Mouse (Mus musculus): ENCODE data around the gene Eepd1. TPM values are rescaled to one million over a fixed set of nuclear protein-coding genes. Genes with fewer than 3 reads are reported as not detected.

Eepd1 gene
- total and polyA plus RNA-seq, 3 experiments, result 0.85 to 1.6 TPM; not detected in 1

DNA sequence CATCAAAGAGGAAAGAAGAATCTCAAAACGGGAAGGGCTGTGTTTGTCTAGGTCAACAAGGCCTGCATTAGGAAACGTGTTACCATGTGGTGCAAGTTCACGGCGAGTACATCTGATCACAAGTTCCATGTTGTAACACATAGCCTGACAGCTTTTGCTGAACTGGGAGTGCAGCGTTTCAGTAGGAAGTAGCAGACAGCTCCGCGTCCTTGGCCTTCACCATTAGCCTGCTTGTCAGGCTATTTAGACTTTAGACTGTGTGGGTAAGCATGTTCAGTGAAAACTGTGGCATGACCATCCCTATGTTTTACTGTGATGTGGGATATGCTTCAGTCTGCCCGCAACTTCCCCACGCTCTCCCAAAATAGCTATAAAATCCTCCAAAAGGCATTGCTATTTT is 89.1 kb downstream of the Eepd1 start:
- Histone ChIP-seq H3K9me3 (replicated peaks; ENCODE audit: insufficient read depth, low read length) (no peaks in the 10 kb centered on the region), H3K27ac (ENCODE audit: control insufficient read depth, low read depth, low read length) (no peak overlapping the region), H3K4me3 (ENCODE audit: control insufficient read depth in 1 of 2, insufficient read depth in 1 of 2, low read depth in 2 of 2, low read length in 2 of 2) (no peak overlapping the region), H3K4me1 (ENCODE audit: control insufficient read depth in 1 of 2, insufficient read depth in 2 of 2, low read length in 2 of 2) (no peaks in the 10 kb centered on the region), H3K9ac (ENCODE audit: control insufficient read depth, low read depth, low read length, poor library complexity, severe bottlenecking) (no peak overlapping the region), H3K27me3 (ENCODE audit: control insufficient read depth in 1 of 2, insufficient read depth in 2 of 2, low read length in 2 of 2) (no peaks in the 10 kb centered on the region), H3K79me2 (ENCODE audit: control insufficient read depth, insufficient read depth, low read length, poor library complexity) (no peaks in the 10 kb centered on the region), H3K36me3 (ENCODE audit: control insufficient read depth in 1 of 2, insufficient read depth in 2 of 2, low read length in 2 of 2) (no peaks in the 10 kb centered on the region)
- TF ChIP-seq POLR2A (IDR thresholded peaks at IDR 0.05; ENCODE audit: control insufficient read depth in 1 of 2, insufficient read depth in 1 of 2, low read depth in 1 of 2, low read length in 2 of 2, poor library complexity in 1 of 2) (no peak), ZNF384 (IDR thresholded peaks at IDR 0.05; ENCODE audit: low read depth, low read length) (no peak), MEF2A (IDR thresholded peaks at IDR 0.05; ENCODE audit: extremely low read depth, insufficient replicate concordance, low read depth, low read length, poor library complexity, severe bottlenecking) (no peak)
- DNase-seq (ENCODE audit: low read depth, low spot score), result no peak

DNA sequence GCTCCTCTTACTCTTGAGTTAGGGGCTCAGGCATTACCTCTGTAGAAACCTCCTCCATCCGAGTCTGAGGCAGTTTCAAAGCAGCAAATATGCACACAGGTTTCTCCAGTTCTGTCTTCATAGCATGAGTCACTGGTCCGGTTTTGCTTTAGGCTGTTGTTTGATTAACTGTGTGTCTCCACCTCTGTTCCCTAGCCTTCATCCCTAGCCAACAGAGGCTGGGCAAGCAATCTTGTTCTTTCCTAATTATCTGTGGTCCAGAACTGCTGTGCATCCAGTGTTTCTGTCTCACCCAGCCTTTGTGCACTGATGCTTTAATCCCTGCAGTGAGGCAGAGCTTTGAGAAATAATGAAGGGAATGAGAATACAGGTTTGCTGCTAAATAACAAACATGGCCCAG is 90.0 kb downstream of the Eepd1 start:
- H3K79me2 ChIP-seq (ENCODE audit: control insufficient read depth, insufficient read depth, low read length, poor library complexity), result no peaks in the 10 kb centered on the region
- no peak overlapping the region for H3K9ac ChIP-seq (ENCODE audit: control insufficient read depth, low read depth, low read length, poor library complexity, severe bottlenecking)
- no peaks in the 10 kb centered on the region for H3K27me3 ChIP-seq (ENCODE audit: control insufficient read depth in 1 of 2, insufficient read depth in 2 of 2, low read length in 2 of 2)
- H3K36me3 ChIP-seq (ENCODE audit: control insufficient read depth in 1 of 2, insufficient read depth in 2 of 2, low read length in 2 of 2), result no peaks in the 10 kb centered on the region
- no peaks in the 10 kb centered on the region for H3K4me1 ChIP-seq (ENCODE audit: control insufficient read depth in 1 of 2, insufficient read depth in 2 of 2, low read length in 2 of 2)
- H3K4me3 ChIP-seq (ENCODE audit: control insufficient read depth in 1 of 2, insufficient read depth in 1 of 2, low read depth in 2 of 2, low read length in 2 of 2), result no peak overlapping the region
- no peaks in the 10 kb centered on the region for H3K9me3 ChIP-seq (replicated peaks; ENCODE audit: insufficient read depth, low read length)
- TF ChIP-seq MAZ (IDR thresholded peaks at IDR 0.05; ENCODE audit: low read depth, low read length) (no peak), HCFC1 (IDR thresholded peaks at IDR 0.05; ENCODE audit: low read depth, low read length) (no peak), MYC (IDR thresholded peaks at IDR 0.05; ENCODE audit: low read depth, low read length) (no peak), E2F4 (IDR thresholded peaks at IDR 0.05; ENCODE audit: borderline replicate concordance, low read depth, low read length) (no peak), NELFE (IDR thresholded peaks at IDR 0.05; ENCODE audit: low read depth, low read length) (no peak), MYB (IDR thresholded peaks at IDR 0.05; ENCODE audit: low read depth, low read length) (no peak), CHD1 (IDR thresholded peaks at IDR 0.05; ENCODE audit: low read depth, low read length) (no peak), GABPA (IDR thresholded peaks at IDR 0.05; ENCODE audit: low read depth, low read length) (no peak), TAL1 (IDR thresholded peaks at IDR 0.05; ENCODE audit: low read length) (no peak), EP300 (IDR thresholded peaks at IDR 0.05; ENCODE audit: low read depth in 1 of 2, low read length in 2 of 2) (no peak), JUND (IDR thresholded peaks at IDR 0.05; ENCODE audit: low read depth, low read length) (no peak), ELF1 (IDR thresholded peaks at IDR 0.05; ENCODE audit: low read depth, low read length) (no peak), POLR2A (IDR thresholded peaks at IDR 0.05; ENCODE audit: control insufficient read depth in 1 of 2, insufficient read depth in 1 of 2, low read depth in 1 of 2, low read length in 2 of 2, poor library complexity in 1 of 2) (no peak), TCF12 (IDR thresholded peaks at IDR 0.05; ENCODE audit: low read depth, low read length) (no peak), UBTF (IDR thresholded peaks at IDR 0.05; ENCODE audit: borderline replicate concordance, insufficient read depth, low read depth, low read length) (no peak), ZNF384 (IDR thresholded peaks at IDR 0.05; ENCODE audit: low read depth, low read length) (no peak), NRF1 (IDR thresholded peaks at IDR 0.05; ENCODE audit: insufficient read depth, low read depth, low read length, poor library complexity, severe bottlenecking) (no peak), ZC3H11A (IDR thresholded peaks at IDR 0.05; ENCODE audit: low read depth, low read length) (no peak)
- H3K27ac ChIP-seq (ENCODE audit: control insufficient read depth, low read depth, low read length), result no peak overlapping the region
- DNase-seq (ENCODE audit: low read depth, low spot score), result no peak
